Mouse (Mus musculus): Measurements from ENCODE around the gene Rps6.

GRCm38 (mm10) chr4:86847246-86847645, 10.0 kb downstream of the Rps6 start:
- no peak for TF ChIP-seq FLI1 (IDR thresholded peaks at IDR 0.05; ENCODE audit: low read length)
- no peak for TF ChIP-seq GATA1 (IDR thresholded peaks at IDR 0.05; ENCODE audit: borderline replicate concordance, low read length)
